Mouse (Mus musculus): ENCODE results near the gene Irgm2. TPM values are rescaled to one million over a fixed set of nuclear protein-coding genes. Genes with fewer than 3 reads are reported as not detected.

The Irgm2 gene
- total RNA-seq, 2 experiments from 2014 or later, result 7.9 to 13.9 TPM

GRCm38 (mm10) chr11:58257816-58258215 is 58.4 kb downstream of the Irgm2 start:
- no peak for DNase-seq (ENCODE audit: low spot score)

GRCm38 (mm10) chr11:58260156-58260555 is 60.7 kb downstream of the Irgm2 start:
- DNase-seq (ENCODE audit: low spot score), result no peak

- DNase-seq (ENCODE audit: low spot score), result no peak
These were observed 62.4 kb downstream of the Irgm2 start for GRCm38 (mm10) chr11:58261826-58262225.

GRCm38 (mm10) chr11:58262336-58262735 is 62.9 kb downstream of the Irgm2 start:
- DNase-seq (ENCODE audit: low spot score), result no peak

- DNase-seq (ENCODE audit: low spot score), result no peak
These were observed 64.1 kb downstream of the Irgm2 start for GRCm38 (mm10) chr11:58263516-58263915.

- no peak for DNase-seq (ENCODE audit: low spot score)
These were observed 65.1 kb downstream of the Irgm2 start for GRCm38 (mm10) chr11:58264546-58264945.

GRCm38 (mm10) chr11:58268285-58268684 is 68.9 kb downstream of the Irgm2 start:
- no peak for DNase-seq (ENCODE audit: low spot score)

Other genes starting within 250 kb of the Irgm2 start
- gene Larp1, start 190.6 kb upstream of the Irgm2 start, total RNA-seq (2021), result 10 to 100 TPM; 97.6 to 98.8 TPM
- gene Gm12248, start 106.5 kb upstream of the Irgm2 start, total RNA-seq (2021), result not detected
- 10 to 100 TPM; 32.2 to 33.1 TPM for gene Cnot8, start 95.5 kb upstream of the Irgm2 start, total RNA-seq (2021)
- gene Gemin5, start 31.1 kb upstream of the Irgm2 start, total RNA-seq (2021), result 1 to 10 TPM; 8.8 to 8.9 TPM
- 10 to 100 TPM; 44.2 to 47.3 TPM for gene Mrpl22, start 28.0 kb upstream of the Irgm2 start, total RNA-seq (2021)
- gene Igtp, start 62 bp upstream of the Irgm2 start, total RNA-seq (2021), result 10 to 100 TPM in 1 of 2 experiments, 1 to 10 TPM in 1; 6.7 to 13.8 TPM
- gene 4930438A08Rik, start 75.2 kb downstream of the Irgm2 start, total RNA-seq (2021), result not detected
- gene Zfp692, start 107.5 kb downstream of the Irgm2 start, total RNA-seq (2021), result 1 to 10 TPM; 3.9 to 4.1 TPM
- 10 to 100 TPM; 33.2 to 45.7 TPM for gene Zfp672, start 130.7 kb downstream of the Irgm2 start, total RNA-seq (2021)
- gene Sh3bp5l, start 131.1 kb downstream of the Irgm2 start, total RNA-seq (2021), result 10 to 100 TPM; 22.4 to 23.3 TPM
- not detected for gene Lypd8, start 179.4 kb downstream of the Irgm2 start, total RNA-seq (2021)
- gene 1810065E05Rik, start 221.5 kb downstream of the Irgm2 start, total RNA-seq (2021), result not detected
- gene Gm12253, start 232.9 kb downstream of the Irgm2 start, total RNA-seq (2021), result not detected

Data from gastrocnemius, adult 18-20 months (tissue).